Mouse (Mus musculus) midbrain, postnatal 0 days (tissue): ENCODE measurements at regions not wholly inside any gene's neighbourhood (a gene's known extent, or its start where the extent isn't known, plus 50 kb on each side); places are given as distances from the start of the nearest gene placed in this dataset.

Experiments
- ATAC-seq: fragments of 200-750 bp; cut with Nextera tagmentation; 2 replicates; pipeline ENCODE4 v1.8.0; 2017; ENCODE audit warnings: moderate number of reproducible peaks, mild to moderate bottlenecking, moderate TSS enrichment, moderate library complexity; ENCODE audit not compliant: low FRiP score
- DNase-seq: peaks from one replicate; pipeline ENCODE4 v3.0.0-alpha.2; 2015; ENCODE audit warnings: low spot score
- H3K27ac ChIP-seq: fragments of 300-500 bp; sonication (generic); 2 replicates; pipeline ENCODE4 v1.5.1; 2014; ENCODE audit warnings: low read depth, mild to moderate bottlenecking, low read length, mixed read lengths
- H3K27me3 ChIP-seq: fragments of 300-500 bp; sonication (generic); 2 replicates; pipeline ENCODE4 v1.6.1; 2014; ENCODE audit warnings: low read length, control low read depth, mixed read lengths; ENCODE audit not compliant: insufficient read depth
- H3K36me3 ChIP-seq: fragments of 300-500 bp; sonication (generic); 2 replicates; pipeline ENCODE4 v1.6.1; 2014; ENCODE audit warnings: low read length, control low read depth, mixed read lengths; ENCODE audit not compliant: insufficient read depth
- H3K4me1 ChIP-seq: fragments of 300-500 bp; sonication (generic); 2 replicates; pipeline ENCODE4 v1.6.1; 2014; ENCODE audit warnings: mild to moderate bottlenecking, control low read depth, antibody characterized with exemption, low read length, mixed read lengths; ENCODE audit not compliant: insufficient read depth
- H3K4me2 ChIP-seq: fragments of 300-500 bp; sonication (generic); 2 replicates; pipeline ENCODE4 v1.6.1; 2014; ENCODE audit warnings: low read depth, mild to moderate bottlenecking, low read length, mixed read lengths; ENCODE audit not compliant: poor library complexity, severe bottlenecking
- H3K4me3 ChIP-seq: fragments of 300-500 bp; sonication (generic); 2 replicates; pipeline ENCODE4 v1.5.1; 2014; ENCODE audit warnings: low read depth, mild to moderate bottlenecking, low read length, moderate library complexity
- H3K9ac ChIP-seq: fragments of 300-500 bp; sonication (generic); replicated peaks from 2 replicates; pipeline ENCODE4 v1.6.1; 2014; ENCODE audit warnings: mild to moderate bottlenecking, low read length, moderate library complexity, mixed read lengths; ENCODE audit not compliant: poor library complexity, severe bottlenecking
- H3K9me3 ChIP-seq: fragments of 300-500 bp; sonication (generic); 2 replicates; pipeline ENCODE4 v1.6.1; 2016; ENCODE audit warnings: low read length, control low read depth
- CTCF ChIP-seq: IDR thresholded peaks from 2 replicates; pipeline ENCODE4 v1.5.1; 2016; ENCODE audit warnings: antibody characterized with exemption, mild to moderate bottlenecking
- WGBS: fragments of 180-500 bp; shearing (Covaris S2); extraction: QIAGEN DNeasy Blood & Tissue Kit; methylation state at CpG from one replicate; pipeline ENCODE4 v1.1.7; 2014; 5-methylcytosine and 5-hydroxymethylcytosine counted together

- DNase-seq, result no peak
- H3K36me3 ChIP-seq, result no peaks in the 10 kb centered on the region
- WGBS, result 79% methylated on average over 2 of the region's 2 CpGs
- no peak for ATAC-seq
- H3K4me2 ChIP-seq, result no peak overlapping the region
- TF ChIP-seq CTCF, result no peak
- H3K9me3 ChIP-seq, result no peaks in the 10 kb centered on the region
- H3K27ac ChIP-seq, result no peak overlapping the region
- H3K4me1 ChIP-seq, result no peaks in the 10 kb centered on the region
- H3K9ac ChIP-seq, result no peak overlapping the region
- no peak overlapping the region for H3K4me3 ChIP-seq
- no peaks in the 10 kb centered on the region for H3K27me3 ChIP-seq
These were observed 100.3 kb upstream of the 4933402D24Rik start for GRCm38 (mm10) chr1:63869342-63869741.

DNA sequence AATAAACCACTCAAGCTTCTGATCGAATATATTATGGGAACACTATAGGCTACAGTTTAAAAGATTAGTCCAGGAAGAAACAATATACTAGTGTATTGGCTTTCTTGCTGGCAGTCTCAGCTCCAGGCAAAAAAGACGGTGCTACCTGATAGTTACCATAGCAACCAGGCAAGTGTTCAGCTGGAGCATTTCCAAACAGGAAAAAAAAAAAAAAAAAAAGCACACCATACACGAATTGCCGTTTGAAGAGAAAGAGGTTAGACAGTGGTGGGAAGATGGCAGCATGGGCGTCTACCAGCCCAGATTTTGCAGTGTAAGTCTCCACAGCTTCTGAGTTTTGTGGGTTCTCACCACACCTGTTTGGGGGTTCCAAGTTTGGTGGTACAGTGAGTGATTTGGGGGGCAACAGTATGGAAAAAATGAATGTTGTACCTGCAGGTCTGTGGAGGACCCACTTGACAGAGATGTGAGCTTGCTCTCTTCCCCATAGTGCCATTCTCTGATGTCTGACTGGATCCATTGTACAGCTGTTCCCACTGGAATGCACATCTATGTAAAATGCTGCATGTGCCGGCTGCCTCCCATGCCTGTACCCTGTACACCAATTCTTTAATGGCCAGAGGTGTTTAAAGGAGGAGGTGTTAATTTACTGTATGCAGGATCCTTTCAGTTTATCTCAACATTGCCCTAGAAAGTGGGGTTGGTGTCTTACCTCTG lies 89.0 kb upstream of the 4933402D24Rik start:
- Histone ChIP-seq H3K4me2 (no peak overlapping the region), H3K36me3 (no peaks in the 10 kb centered on the region), H3K9me3 (no peaks in the 10 kb centered on the region), H3K9ac (no peak overlapping the region), H3K4me1 (peaks cover 8% of the 10 kb centered on the region), H3K27ac (peak overlapping the region; percentile 81), H3K4me3 (no peak overlapping the region), H3K27me3 (no peaks in the 10 kb centered on the region)
- peak; percentile 73 for ATAC-seq
- WGBS, result 19% methylated on average over 6 of the region's 6 CpGs
- TF ChIP-seq CTCF, result no peak
- peak; percentile 72 for DNase-seq

DNA sequence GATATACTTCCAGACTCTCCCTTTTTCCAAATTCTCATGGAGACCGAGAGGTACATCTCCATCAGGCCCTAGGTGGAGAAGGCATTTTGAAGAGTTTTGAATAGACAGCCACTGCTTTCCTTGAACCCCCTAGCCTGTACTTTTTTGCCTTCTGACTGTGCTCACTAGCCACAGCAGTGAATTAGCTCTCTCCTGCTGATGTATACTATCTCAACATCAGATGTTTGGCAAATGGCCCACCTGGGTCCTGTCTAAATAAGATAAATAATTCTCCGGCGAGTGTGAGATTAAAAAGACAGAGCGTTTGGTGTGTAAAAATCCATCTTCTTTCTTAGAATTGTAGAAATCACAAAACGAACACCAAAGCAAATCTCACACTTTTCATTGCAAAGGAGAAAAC lies 88.4 kb upstream of the 4933402D24Rik start:
- Histone ChIP-seq H3K4me2 (no peak overlapping the region), H3K9ac (no peak overlapping the region), H3K9me3 (no peaks in the 10 kb centered on the region), H3K27me3 (no peaks in the 10 kb centered on the region), H3K36me3 (no peaks in the 10 kb centered on the region), H3K4me3 (no peak overlapping the region), H3K27ac (peak overlapping the region; percentile 81), H3K4me1 (peaks cover 8% of the 10 kb centered on the region)
- WGBS, result 25% methylated on average over 5 of the region's 5 CpGs
- no peak for TF ChIP-seq CTCF
- ATAC-seq (no peak), DNase-seq (peak; percentile 31)

- WGBS, result 75% methylated on average over 2 of the region's 2 CpGs
These were observed 87.3 kb upstream of the 4933402D24Rik start for GRCm38 (mm10) chr1:63856366-63856765.

DNA sequence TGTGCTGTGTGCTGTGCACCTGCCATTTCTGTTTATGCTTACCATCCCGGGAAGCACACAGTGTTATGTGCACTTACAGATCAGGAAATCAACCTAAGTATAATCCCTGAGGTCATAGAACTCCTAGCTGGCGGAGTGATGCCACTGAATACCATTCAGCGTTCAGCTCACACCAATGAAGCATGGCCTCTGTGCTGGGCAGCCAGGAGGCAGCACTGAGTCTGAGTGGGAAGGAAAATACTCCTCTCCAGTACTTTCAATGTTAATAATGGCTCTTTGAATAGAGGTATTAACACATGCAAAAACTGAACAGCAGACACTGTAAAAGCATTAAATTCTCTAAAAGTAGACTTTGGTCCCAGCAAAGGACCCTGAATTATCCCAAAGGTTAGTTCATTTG lies 85.7 kb upstream of the 4933402D24Rik start:
- 63% methylated on average over 3 of the region's 3 CpGs for WGBS
- Histone ChIP-seq H3K4me2 (no peak overlapping the region), H3K4me1 (peaks cover 8% of the 10 kb centered on the region), H3K27ac (no peak overlapping the region), H3K27me3 (no peaks in the 10 kb centered on the region), H3K9me3 (no peaks in the 10 kb centered on the region), H3K36me3 (no peaks in the 10 kb centered on the region), H3K4me3 (no peak overlapping the region), H3K9ac (no peak overlapping the region)
- DNase-seq, result no peak
- ATAC-seq, result no peak
- peak; percentile 66 for TF ChIP-seq CTCF

More at GRCm38 (mm10) chr1:63856366-63856765, 87.3 kb upstream of the 4933402D24Rik start:
- H3K9ac ChIP-seq, result no peak overlapping the region
- H3K27ac ChIP-seq, result no peak overlapping the region
- TF ChIP-seq CTCF, result no peak
- no peak for DNase-seq
- no peak overlapping the region for H3K4me2 ChIP-seq
- no peaks in the 10 kb centered on the region for H3K36me3 ChIP-seq
- ATAC-seq, result no peak
- H3K4me3 ChIP-seq, result no peak overlapping the region
- H3K27me3 ChIP-seq, result no peaks in the 10 kb centered on the region
- H3K9me3 ChIP-seq, result no peaks in the 10 kb centered on the region
- H3K4me1 ChIP-seq, result peaks cover 8% of the 10 kb centered on the region

DNA sequence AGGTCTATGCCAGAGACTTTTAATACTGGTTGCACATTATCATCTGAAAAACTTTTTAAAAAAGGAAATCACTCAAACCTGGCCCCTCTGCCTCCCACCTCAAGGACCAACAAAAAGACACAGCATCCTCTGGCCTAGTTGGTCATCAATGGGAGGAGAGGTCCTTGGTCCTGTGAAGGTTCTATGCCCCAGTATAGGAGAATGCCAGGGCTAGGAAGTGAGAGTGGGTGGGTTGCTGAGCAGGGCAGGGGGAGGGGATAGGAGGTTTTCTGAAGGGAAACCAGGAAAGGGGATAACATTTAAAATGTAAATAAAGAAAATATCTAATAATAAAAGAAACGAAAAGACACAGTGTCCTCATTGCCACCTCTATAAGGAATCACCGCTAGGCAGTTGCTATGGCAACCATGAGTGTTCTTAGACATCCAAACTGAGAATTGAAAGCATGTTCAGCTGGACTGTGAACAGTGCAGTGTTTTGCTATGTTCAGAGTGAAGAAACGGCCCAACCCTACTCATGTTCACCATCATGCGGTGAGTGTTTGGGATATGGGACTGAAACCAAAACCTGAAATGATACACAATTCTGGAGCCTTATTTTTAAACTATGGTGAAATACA lies 82.5 kb upstream of the 4933402D24Rik start:
- Histone ChIP-seq H3K9me3 (no peaks in the 10 kb centered on the region), H3K4me1 (no peaks in the 10 kb centered on the region), H3K4me3 (no peak overlapping the region), H3K9ac (no peak overlapping the region), H3K27ac (no peak overlapping the region), H3K27me3 (no peaks in the 10 kb centered on the region), H3K4me2 (no peak overlapping the region), H3K36me3 (no peaks in the 10 kb centered on the region)
- ATAC-seq (0 out of 2 replicates have a peak, but pooled peaks have one; percentile 49), DNase-seq (peak; percentile 70)
- 31% methylated on average over 4 of the region's 4 CpGs for WGBS
- peak; percentile 10; the same call in 1 of the 2 replicates for TF ChIP-seq CTCF
